Mouse (Mus musculus): ENCODE data around the gene Chn2. TPM values are rescaled to one million over a fixed set of nuclear protein-coding genes. Genes with fewer than 3 reads are reported as not detected.

Gene Chn2
- total and polyA plus RNA-seq, 3 experiments = not detected

- in situ Hi-C loops (cut with MboI; ENCODE audit: low pct_ligation_motif_present, low pct_unique_long_range_greater_than_20kb, low sequenced_read_pairs) (no loop called here), dilution Hi-C loops (cut with MboI; ENCODE audit: extremely low pct_ligation_motif_present, extremely low pct_unique_long_range_greater_than_20kb, low sequenced_read_pairs) (no loop called here)
- H3K9ac ChIP-seq (ENCODE audit: insufficient read depth, low read depth) = no peak overlapping the region
- no peak for DNase-seq (ENCODE audit: extremely low read depth)
- peaks cover 21 to 50% of the 10 kb centered on the region in 2 experiments for H3K4me1 ChIP-seq (ENCODE audit: control insufficient read depth in 1 of 2, insufficient read depth in 2 of 2)
- no peaks in the 10 kb centered on the region for H3K9me3 ChIP-seq (replicated peaks; ENCODE audit: low read length)
- H3K36me3 ChIP-seq (replicated peaks in 1 of 2; ENCODE audit: control insufficient read depth in 1 of 2, insufficient read depth in 1 of 2, low read length in 1 of 2) = no peaks in the 10 kb centered on the region
- H3K79me2 ChIP-seq (replicated peaks; ENCODE audit: control insufficient read depth, extremely low read depth, insufficient read depth, poor library complexity, severe bottlenecking) = no peaks in the 10 kb centered on the region
- H3K27ac ChIP-seq (ENCODE audit: insufficient read depth, low read depth) = no peak overlapping the region
- H3K4me2 ChIP-seq (ENCODE audit: insufficient read depth, low read depth, poor library complexity, severe bottlenecking) = no peak overlapping the region
- TF ChIP-seq NELFE (IDR thresholded peaks at IDR 0.05; ENCODE audit: low read depth, low read length) = no peak
- TF ChIP-seq ZC3H11A (IDR thresholded peaks at IDR 0.05; ENCODE audit: low read depth, low read length) = no peak
- TF ChIP-seq USF1 (IDR thresholded peaks at IDR 0.05; ENCODE audit: low read depth, low read length) = no peak
- no peak for TF ChIP-seq MAX (IDR thresholded peaks at IDR 0.05; ENCODE audit: low read length)
- no peak for TF ChIP-seq POLR2AphosphoS2 (IDR thresholded peaks at IDR 0.05; ENCODE audit: low read depth, low read length)
- TF ChIP-seq JUN (IDR thresholded peaks at IDR 0.05; ENCODE audit: insufficient read depth, low read depth, low read length) = no peak
- no peak for TF ChIP-seq ETS1 (conservative IDR thresholded peaks at IDR 0.05; ENCODE audit: low read depth, low read length)
- no peak for TF ChIP-seq RAD21 (IDR thresholded peaks at IDR 0.05; ENCODE audit: low read depth, low read length)
- no peak for TF ChIP-seq BHLHE40 (IDR thresholded peaks at IDR 0.05; ENCODE audit: low read depth, low read length)
- no peak for TF ChIP-seq PAX5 (IDR thresholded peaks at IDR 0.05; ENCODE audit: low read length)
- TF ChIP-seq KAT2A (IDR thresholded peaks at IDR 0.05; ENCODE audit: insufficient replicate concordance, low read length) = no peak
- TF ChIP-seq UBTF (IDR thresholded peaks at IDR 0.05; ENCODE audit: low read depth, low read length) = no peak
- no peak for TF ChIP-seq MEF2A (IDR thresholded peaks at IDR 0.05; ENCODE audit: borderline replicate concordance, low read depth, low read length)
- TF ChIP-seq RCOR1 (conservative IDR thresholded peaks at IDR 0.05; ENCODE audit: low read depth, low read length) = no peak
- no peak for TF ChIP-seq TCF12 (IDR thresholded peaks at IDR 0.05; ENCODE audit: low read depth, low read length)
- TF ChIP-seq MAFK (IDR thresholded peaks at IDR 0.05; ENCODE audit: insufficient replicate concordance, low read length) = no peak
- no peak for TF ChIP-seq HCFC1 (IDR thresholded peaks at IDR 0.05; ENCODE audit: low read depth, low read length)
- TF ChIP-seq EP300 (IDR thresholded peaks at IDR 0.05; ENCODE audit: low read length) = no peak
- no peaks in the 10 kb centered on the region for H3K27me3 ChIP-seq (replicated peaks)
- H3K4me3 ChIP-seq (replicated peaks in 1 of 3; ENCODE audit: low read depth in 2 of 3, low read length in 2 of 3, poor library complexity in 1 of 3) = no peak overlapping the region
Measured at GRCm38 (mm10) chr6:54118395-54118794, 79.0 kb downstream of the Chn2 start.

- Histone ChIP-seq H3K9ac (ENCODE audit: insufficient read depth, low read depth) (no peak overlapping the region), H3K9me3 (replicated peaks; ENCODE audit: low read length) (no peaks in the 10 kb centered on the region), H3K4me3 (replicated peaks in 1 of 3; ENCODE audit: low read depth in 2 of 3, low read length in 2 of 3, poor library complexity in 1 of 3) (no peak overlapping the region), H3K27ac (ENCODE audit: insufficient read depth, low read depth) (no peak overlapping the region), H3K79me2 (replicated peaks; ENCODE audit: control insufficient read depth, extremely low read depth, insufficient read depth, poor library complexity, severe bottlenecking) (no peaks in the 10 kb centered on the region), H3K4me2 (ENCODE audit: insufficient read depth, low read depth, poor library complexity, severe bottlenecking) (no peak overlapping the region), H3K27me3 (replicated peaks) (no peaks in the 10 kb centered on the region), H3K36me3 (replicated peaks in 1 of 2; ENCODE audit: control insufficient read depth in 1 of 2, insufficient read depth in 1 of 2, low read length in 1 of 2) (no peaks in the 10 kb centered on the region), H3K4me1 (ENCODE audit: control insufficient read depth in 1 of 2, insufficient read depth in 2 of 2) (peaks cover 21 to 50% of the 10 kb centered on the region in 2 experiments)
- no peak for TF ChIP-seq KAT2A (IDR thresholded peaks at IDR 0.05; ENCODE audit: insufficient replicate concordance, low read length)
- TF ChIP-seq ZC3H11A (IDR thresholded peaks at IDR 0.05; ENCODE audit: low read depth, low read length) = no peak
- TF ChIP-seq RCOR1 (conservative IDR thresholded peaks at IDR 0.05; ENCODE audit: low read depth, low read length) = no peak
- no peak for TF ChIP-seq EP300 (IDR thresholded peaks at IDR 0.05; ENCODE audit: low read length)
- no peak for TF ChIP-seq POLR2AphosphoS2 (IDR thresholded peaks at IDR 0.05; ENCODE audit: low read depth, low read length)
- TF ChIP-seq MYC (IDR thresholded peaks at IDR 0.05; ENCODE audit: low read depth, low read length) = no peak
- no peak for TF ChIP-seq UBTF (IDR thresholded peaks at IDR 0.05; ENCODE audit: low read depth, low read length)
- no peak for TF ChIP-seq MXI1 (IDR thresholded peaks at IDR 0.05; ENCODE audit: low read depth, low read length)
- TF ChIP-seq BHLHE40 (IDR thresholded peaks at IDR 0.05; ENCODE audit: low read depth, low read length) = no peak
- TF ChIP-seq NRF1 (IDR thresholded peaks at IDR 0.05; ENCODE audit: low read depth, low read length) = no peak
- TF ChIP-seq MAZ (IDR thresholded peaks at IDR 0.05; ENCODE audit: low read depth, low read length) = no peak
- TF ChIP-seq CHD2 (IDR thresholded peaks at IDR 0.05; ENCODE audit: low read length) = no peak
- no peak for TF ChIP-seq ZMIZ1 (IDR thresholded peaks at IDR 0.05; ENCODE audit: low read depth, low read length)
- no peak for TF ChIP-seq ETS1 (conservative IDR thresholded peaks at IDR 0.05; ENCODE audit: low read depth, low read length)
- no peak for TF ChIP-seq MEF2A (IDR thresholded peaks at IDR 0.05; ENCODE audit: borderline replicate concordance, low read depth, low read length)
- no peak for TF ChIP-seq ZKSCAN1 (IDR thresholded peaks at IDR 0.05; ENCODE audit: borderline replicate concordance, low read depth, low read length)
- TF ChIP-seq TBP (conservative IDR thresholded peaks at IDR 0.05; ENCODE audit: low read depth, low read length) = no peak
- no peak for TF ChIP-seq GABPA (IDR thresholded peaks at IDR 0.05; ENCODE audit: insufficient replicate concordance, low read depth, low read length)
- in situ Hi-C loops (cut with MboI; ENCODE audit: low pct_ligation_motif_present, low pct_unique_long_range_greater_than_20kb, low sequenced_read_pairs) = no loop called here
- DNase-seq (ENCODE audit: extremely low read depth) = no peak
- dilution Hi-C loops (cut with MboI; ENCODE audit: extremely low pct_ligation_motif_present, extremely low pct_unique_long_range_greater_than_20kb, low sequenced_read_pairs) = no loop called here
Measured at GRCm38 (mm10) chr6:54118897-54119296, 79.5 kb downstream of the Chn2 start.
